Mouse (Mus musculus): Measurements from ENCODE around the gene Isca2.
A peak's percentile ranks its signal among the peaks of the same experiment; 100 is the strongest.

Isca2 gene

GRCm38 (mm10) chr12:84771981-84772520 lies 1.0 kb upstream of the Isca2 start:
- DNase-seq (ENCODE audit: low read depth, low spot score), result no peak

DNA sequence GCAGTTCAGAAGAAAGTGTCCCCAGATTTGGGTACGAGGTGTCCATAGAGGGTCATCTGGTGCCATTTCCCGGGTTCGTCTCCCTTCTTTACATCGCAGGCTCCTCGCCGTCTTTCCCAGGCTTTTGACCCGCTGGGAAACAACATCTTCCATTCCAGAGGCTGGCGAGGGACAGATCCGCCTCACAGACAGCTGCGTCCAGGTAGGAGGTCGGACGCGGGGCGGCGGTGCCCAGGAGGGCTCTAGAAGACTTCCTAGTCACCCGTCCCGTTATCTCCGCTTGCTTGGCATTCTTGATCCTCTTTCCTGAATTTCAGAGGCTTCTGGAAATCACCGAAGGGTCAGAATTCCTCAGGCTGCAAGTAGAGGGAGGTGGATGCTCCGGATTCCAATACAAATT lies 425 bp downstream of the Isca2 start:
- DNase-seq (ENCODE audit: low read depth, low spot score), result no peak

- DNase-seq (ENCODE audit: low read depth, low spot score), result no peak
These were observed 1.3 kb downstream of the Isca2 start for GRCm38 (mm10) chr12:84774376-84774775.

GRCm38 (mm10) chr12:84776229-84776628 lies 3.2 kb downstream of the Isca2 start:
- DNase-seq (ENCODE audit: low read depth, low spot score), result no peak

- DNase-seq (ENCODE audit: low read depth, low spot score), result peak; percentile 76
These were observed 11.7 kb downstream of the Isca2 start for GRCm38 (mm10) chr12:84784604-84785381.

- no peak for DNase-seq (ENCODE audit: low read depth, low spot score)
These were observed 13.0 kb downstream of the Isca2 start for GRCm38 (mm10) chr12:84786091-84786490.

- DNase-seq (ENCODE audit: low read depth, low spot score), result no peak
These were observed 17.8 kb downstream of the Isca2 start for GRCm38 (mm10) chr12:84790853-84791252.

DNA sequence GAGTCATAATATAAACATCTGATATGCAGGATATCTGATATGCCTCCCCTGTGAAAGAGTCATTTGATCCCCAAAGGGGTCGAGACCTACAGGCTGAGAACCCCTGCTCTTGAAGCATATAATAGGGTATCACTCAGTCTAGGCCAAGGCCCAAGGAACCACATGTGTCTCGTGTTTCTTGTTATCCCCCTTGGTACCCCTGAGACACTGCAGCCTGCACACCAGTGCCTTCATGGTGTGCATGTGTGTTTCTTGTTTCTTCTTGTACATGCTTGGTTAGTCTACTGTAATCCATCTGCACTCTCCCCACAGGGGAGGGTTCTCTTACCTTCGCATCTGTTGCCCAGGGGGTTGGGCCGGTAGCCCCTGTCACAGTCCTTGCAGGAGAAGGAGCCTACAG lies 19.6 kb downstream of the Isca2 start:
- no peak for DNase-seq (ENCODE audit: low read depth, low spot score)

GRCm38 (mm10) chr12:84794647-84795046 lies 21.6 kb downstream of the Isca2 start:
- DNase-seq (ENCODE audit: low read depth, low spot score), result no peak

GRCm38 (mm10) chr12:84799086-84799485 lies 26.0 kb downstream of the Isca2 start:
- DNase-seq (ENCODE audit: low read depth, low spot score), result no peak

GRCm38 (mm10) chr12:84800419-84800818 lies 27.4 kb downstream of the Isca2 start:
- no peak for DNase-seq (ENCODE audit: low read depth, low spot score)

- DNase-seq (ENCODE audit: low read depth, low spot score), result no peak
These were observed 28.6 kb downstream of the Isca2 start for GRCm38 (mm10) chr12:84801532-84802110.

DNA sequence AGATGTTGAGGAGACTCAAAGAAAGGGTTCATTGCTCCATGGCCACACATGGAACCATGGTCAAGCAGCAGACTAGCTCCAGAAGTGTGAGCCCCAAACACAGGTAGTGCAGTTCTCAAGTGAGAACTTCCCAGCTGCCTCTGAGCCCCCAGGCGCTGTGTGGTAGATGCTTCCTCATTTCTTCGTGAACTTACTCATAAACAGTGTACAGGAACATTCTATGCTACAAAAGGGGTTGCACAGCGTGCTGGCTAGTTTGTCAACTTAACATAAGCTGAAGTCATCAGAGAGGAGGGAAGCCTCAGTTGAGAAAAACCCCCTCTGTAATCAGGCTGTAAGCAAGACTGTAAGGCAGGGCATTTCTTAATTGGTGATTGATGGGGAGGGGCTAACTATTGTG lies 29.6 kb downstream of the Isca2 start:
- no peak for DNase-seq (ENCODE audit: low read depth, low spot score)

DNA sequence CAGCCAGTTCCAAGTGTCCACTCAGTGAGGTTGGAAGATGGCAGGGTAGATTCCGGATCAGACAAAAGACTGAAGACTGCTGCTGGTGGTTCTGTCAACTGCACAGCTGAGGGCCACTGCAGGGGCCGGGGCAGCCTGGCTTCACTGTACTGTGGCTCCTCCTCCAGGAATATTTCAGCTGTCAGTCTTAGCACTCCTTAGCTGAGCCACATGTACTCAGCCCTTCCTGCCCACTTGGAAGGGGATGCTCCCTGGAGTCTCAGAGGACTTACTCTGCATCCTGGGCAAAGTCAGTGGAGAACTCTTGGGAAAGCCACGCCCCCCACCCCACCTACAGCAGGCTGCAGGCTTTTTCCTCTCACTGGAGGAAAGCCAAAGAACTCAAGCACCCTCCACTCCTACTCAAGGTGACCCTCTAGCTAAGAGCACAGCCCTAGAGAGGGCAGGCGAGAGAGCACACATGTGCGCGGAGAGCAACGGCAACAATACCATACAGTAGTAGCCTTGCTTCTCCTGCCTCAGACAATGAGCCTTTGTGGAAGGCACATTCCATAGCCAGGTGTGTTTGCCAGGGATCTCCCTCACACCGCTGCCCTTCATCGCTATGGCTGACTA lies 32.3 kb downstream of the Isca2 start:
- no peak for DNase-seq (ENCODE audit: low read depth, low spot score)

GRCm38 (mm10) chr12:84806010-84806409 lies 33.0 kb downstream of the Isca2 start:
- DNase-seq (ENCODE audit: low read depth, low spot score), result no peak

DNA sequence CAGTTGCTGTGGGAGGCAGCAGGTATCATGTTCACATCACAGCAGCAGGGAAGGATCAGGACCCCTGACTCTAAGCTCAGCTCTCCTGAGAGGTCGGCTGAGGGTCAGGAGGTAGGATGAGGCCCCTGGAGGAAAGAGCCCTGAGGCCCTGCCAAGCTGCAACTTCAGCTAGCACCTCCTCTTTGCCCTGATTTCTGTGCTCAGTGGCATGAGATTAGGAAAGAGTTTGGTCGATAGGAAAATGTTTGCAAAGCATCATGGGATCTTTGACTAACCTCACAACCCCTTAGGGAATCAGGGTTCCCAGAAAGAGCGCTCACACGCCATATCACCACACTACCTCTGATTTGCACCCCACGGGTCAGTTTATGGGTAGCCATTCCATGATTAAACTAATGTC lies 33.7 kb downstream of the Isca2 start:
- no peak for DNase-seq (ENCODE audit: low read depth, low spot score)

DNA sequence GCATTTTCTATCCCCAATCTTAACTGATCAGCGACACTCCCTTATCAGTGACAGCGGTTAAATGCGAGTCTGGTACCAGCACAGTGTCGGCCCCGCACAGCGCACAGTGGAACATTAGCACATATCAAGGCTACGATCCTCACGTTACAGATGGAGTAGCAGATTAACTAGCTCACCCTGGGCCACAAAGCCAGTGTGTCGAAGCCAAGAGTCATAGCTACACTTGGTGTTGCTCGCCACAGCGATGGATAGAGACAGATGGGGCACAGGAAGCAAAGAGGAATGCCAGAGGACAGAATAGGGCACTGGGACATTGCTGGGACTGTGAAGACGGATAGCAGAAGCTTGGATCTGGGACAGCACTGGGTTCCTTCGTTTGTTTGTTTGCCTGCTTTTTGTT lies 34.3 kb downstream of the Isca2 start:
- no peak for DNase-seq (ENCODE audit: low read depth, low spot score)

GRCm38 (mm10) chr12:84809033-84809432 lies 36.0 kb downstream of the Isca2 start:
- no peak for DNase-seq (ENCODE audit: low read depth, low spot score)

GRCm38 (mm10) chr12:84810810-84811209 lies 37.8 kb downstream of the Isca2 start:
- DNase-seq (ENCODE audit: low read depth, low spot score), result no peak

DNA sequence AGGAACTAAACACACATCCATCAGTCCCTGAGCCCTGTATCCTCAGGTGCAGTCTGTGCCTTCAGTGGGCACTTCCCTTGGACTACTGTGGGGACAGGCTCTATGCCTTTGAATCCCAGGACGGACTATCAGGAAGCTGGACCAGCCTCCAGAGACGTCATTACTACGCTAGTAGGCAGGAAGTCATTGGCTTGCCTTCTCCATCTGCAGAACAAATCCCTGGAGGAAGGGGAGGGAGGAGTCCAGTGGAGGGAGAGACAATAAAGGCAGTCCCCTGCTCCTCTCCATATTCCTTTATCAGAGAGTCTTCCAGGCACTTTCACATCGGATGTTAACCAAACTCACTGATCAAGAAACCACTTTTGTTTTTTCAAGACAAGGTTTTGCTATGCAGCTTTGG lies 38.5 kb downstream of the Isca2 start:
- DNase-seq (ENCODE audit: low read depth, low spot score), result no peak

- DNase-seq (ENCODE audit: low read depth, low spot score), result no peak
These were observed 39.0 kb downstream of the Isca2 start for GRCm38 (mm10) chr12:84812004-84812403.

GRCm38 (mm10) chr12:84813773-84814172 lies 40.7 kb downstream of the Isca2 start:
- no peak for DNase-seq (ENCODE audit: low read depth, low spot score)

All from retina, postnatal 7 days (tissue).